Mouse (Mus musculus) MEL (cell line): Measurements from ENCODE around the gene Ovca2. TPM values are rescaled to one million over a fixed set of nuclear protein-coding genes. Genes with fewer than 3 reads are reported as not detected.

Source experiments
- DNase-seq: peaks from one replicate; pipeline ENCODE4 v3.0.0; 2011; ENCODE audit warnings: low read depth, low spot score
- H3K27ac ChIP-seq: 2 replicates; pipeline ENCODE4 v1.5.1; 2012; ENCODE audit warnings: low read depth, mild to moderate bottlenecking, control low read depth, low read length, moderate library complexity; ENCODE audit not compliant: control insufficient read depth
- H3K27me3 ChIP-seq, 2 experiments: fragments of 150-350 bp in 1 of 2; sonication (generic) in 1 of 2; 2 replicates each; pipeline ENCODE4 v1.6.1; 2012; ENCODE audit warnings: low read length in 2 of 2, mild to moderate bottlenecking in 2 of 2, improper control_type of control experiment in 1 of 2, moderate library complexity in 1 of 2; ENCODE audit not compliant: insufficient read depth in 2 of 2, control insufficient read depth in 1 of 2
- H3K36me3 ChIP-seq, 2 experiments: 2 replicates each; pipeline ENCODE4 v1.6.1; 2012 to 2014; ENCODE audit warnings: low read length in 2 of 2, improper control_type of control experiment in 1 of 2, inconsistent platforms in 1 of 2, mild to moderate bottlenecking in 1 of 2; ENCODE audit not compliant: insufficient read depth in 2 of 2, control insufficient read depth in 1 of 2
- H3K4me1 ChIP-seq, 2 experiments: fragments of 150-350 bp in 1 of 2; sonication (generic) in 1 of 2; 2 replicates each; pipeline ENCODE4 v1.6.1; 2012; ENCODE audit warnings: low read length in 2 of 2, improper control_type of control experiment in 1 of 2, mild to moderate bottlenecking in 1 of 2; ENCODE audit not compliant: insufficient read depth in 2 of 2, control insufficient read depth in 1 of 2
- H3K4me3 ChIP-seq, 2 experiments: fragments of 150-350 bp in 1 of 2; sonication (generic) in 1 of 2; 2 replicates each; pipeline ENCODE4 v1.5.1; 2012; ENCODE audit warnings: low read depth in 2 of 2, low read length in 2 of 2, mild to moderate bottlenecking in 2 of 2, moderate library complexity in 2 of 2, control low read depth in 1 of 2, improper control_type of control experiment in 1 of 2; ENCODE audit not compliant: control insufficient read depth in 1 of 2, insufficient read depth in 1 of 2
- H3K79me2 ChIP-seq: 2 replicates; pipeline ENCODE4 v1.6.1; 2012; ENCODE audit warnings: mild to moderate bottlenecking, low read length, moderate library complexity; ENCODE audit not compliant: control insufficient read depth, poor library complexity, insufficient read depth
- H3K9ac ChIP-seq: 2 replicates; pipeline ENCODE4 v1.6.1; 2012; ENCODE audit warnings: low read depth, mild to moderate bottlenecking, control low read depth, low read length, moderate library complexity; ENCODE audit not compliant: control insufficient read depth, poor library complexity, severe bottlenecking
- H3K9me3 ChIP-seq: fragments of 150-350 bp; sonication (generic); replicated peaks from 2 replicates; pipeline ENCODE4 v1.6.1; 2012; ENCODE audit warnings: mild to moderate bottlenecking, low read length, improper control_type of control experiment, moderate library complexity; ENCODE audit not compliant: insufficient read depth
- CHD2 ChIP-seq: IDR thresholded peaks from 2 replicates; pipeline ENCODE4 v1.6.1; 2011; ENCODE audit warnings: low read length, improper control_type of control experiment
- CTCF ChIP-seq, 3 experiments: IDR thresholded peaks in 2 of 3; conservative IDR thresholded peaks in 1 of 3; 2 replicates each; pipeline ENCODE4 v1.5.1; 2011 to 2012; ENCODE audit warnings: low read length in 3 of 3, low read depth in 2 of 3, mild to moderate bottlenecking in 2 of 3, improper control_type of control experiment in 1 of 3, inconsistent platforms in 1 of 3, mixed read lengths in 1 of 3, moderate library complexity in 1 of 3; ENCODE audit not compliant: control insufficient read depth in 1 of 3, insufficient read depth in 1 of 3, poor library complexity in 1 of 3, severe bottlenecking in 1 of 3
- ELF1 ChIP-seq: IDR thresholded peaks from 2 replicates; pipeline ENCODE4 v1.6.1; 2014; ENCODE audit warnings: low read depth, mild to moderate bottlenecking, inconsistent platforms, low read length, improper control_type of control experiment, moderate library complexity
- EP300 ChIP-seq, 2 experiments: IDR thresholded peaks; 2 replicates each; pipeline ENCODE4 v1.6.1; 2011; ENCODE audit warnings: improper control_type of control experiment in 2 of 2, low read length in 2 of 2, low read depth in 1 of 2, mild to moderate bottlenecking in 1 of 2
- ETS1 ChIP-seq: IDR thresholded peaks from 2 replicates; pipeline ENCODE4 v1.6.1; 2012; ENCODE audit warnings: low read depth, mild to moderate bottlenecking, inconsistent platforms, low read length, improper control_type of control experiment, moderate library complexity
- GABPA ChIP-seq: IDR thresholded peaks from 2 replicates; pipeline ENCODE4 v1.6.1; 2012; ENCODE audit warnings: low read depth, mild to moderate bottlenecking, inconsistent platforms, low read length, improper control_type of control experiment, moderate library complexity
- GATA1 ChIP-seq: IDR thresholded peaks from 2 replicates; pipeline ENCODE4 v1.6.1; 2011; ENCODE audit warnings: low read depth, low read length, improper control_type of control experiment
- HCFC1 ChIP-seq: IDR thresholded peaks from 2 replicates; pipeline ENCODE4 v1.6.1; 2012; ENCODE audit warnings: low read depth, mild to moderate bottlenecking, inconsistent platforms, low read length, improper control_type of control experiment, moderate library complexity
- JUND ChIP-seq: IDR thresholded peaks from 2 replicates; pipeline ENCODE4 v1.6.1; 2011; ENCODE audit warnings: low read depth, mild to moderate bottlenecking, improper control_type of control experiment, low read length
- KAT2A ChIP-seq: conservative IDR thresholded peaks from 2 replicates; pipeline ENCODE4 v1.6.1; 2012; ENCODE audit warnings: low read depth, low read length, improper control_type of control experiment, inconsistent platforms
- MAZ ChIP-seq: IDR thresholded peaks from 2 replicates; pipeline ENCODE4 v1.6.1; 2012; ENCODE audit warnings: low read depth, mild to moderate bottlenecking, inconsistent platforms, low read length, improper control_type of control experiment
- MEF2A ChIP-seq: IDR thresholded peaks from 2 replicates; pipeline ENCODE4 v1.6.1; 2014; ENCODE audit warnings: low read depth, mild to moderate bottlenecking, inconsistent platforms, low read length, improper control_type of control experiment; ENCODE audit not compliant: poor library complexity, insufficient replicate concordance, severe bottlenecking; ENCODE audit errors: extremely low read depth
- MYC ChIP-seq: IDR thresholded peaks from 2 replicates; pipeline ENCODE4 v1.6.1; 2011; ENCODE audit warnings: low read depth, mild to moderate bottlenecking, low read length, improper control_type of control experiment, moderate library complexity
- NELFE ChIP-seq: IDR thresholded peaks from 2 replicates; pipeline ENCODE4 v1.6.1; 2011; ENCODE audit warnings: low read depth, low read length, improper control_type of control experiment
- NRF1 ChIP-seq: IDR thresholded peaks from 2 replicates; pipeline ENCODE4 v1.6.1; 2014; ENCODE audit warnings: low read depth, mild to moderate bottlenecking, inconsistent platforms, low read length, improper control_type of control experiment, moderate library complexity; ENCODE audit not compliant: poor library complexity, insufficient read depth, severe bottlenecking
- POLR2A ChIP-seq, 2 experiments: IDR thresholded peaks; 2 replicates each; pipeline ENCODE4 v1.6.1; 2011 to 2012; ENCODE audit warnings: low read length in 2 of 2, mild to moderate bottlenecking in 2 of 2, control low read depth in 1 of 2, improper control_type of control experiment in 1 of 2, low read depth in 1 of 2, moderate library complexity in 1 of 2; ENCODE audit not compliant: control insufficient read depth in 1 of 2, insufficient read depth in 1 of 2, poor library complexity in 1 of 2
- POLR2AphosphoS5 ChIP-seq: IDR thresholded peaks from 2 replicates; pipeline ENCODE4 v1.6.1; 2012; ENCODE audit warnings: low read depth, borderline replicate concordance, mild to moderate bottlenecking, inconsistent platforms, low read length, moderate library complexity, mixed read lengths
- RAD21 ChIP-seq: IDR thresholded peaks from 2 replicates; pipeline ENCODE4 v1.6.1; 2011; ENCODE audit warnings: mild to moderate bottlenecking, low read depth, low read length, improper control_type of control experiment
- RCOR1 ChIP-seq: IDR thresholded peaks from 2 replicates; pipeline ENCODE4 v1.6.1; 2012; ENCODE audit warnings: low read depth, mild to moderate bottlenecking, inconsistent platforms, low read length, improper control_type of control experiment
- SIN3A ChIP-seq: IDR thresholded peaks from 2 replicates; pipeline ENCODE4 v1.6.1; 2012; ENCODE audit warnings: low read length, improper control_type of control experiment, inconsistent platforms
- SMC3 ChIP-seq: IDR thresholded peaks from 2 replicates; pipeline ENCODE4 v1.6.1; 2011; ENCODE audit warnings: low read depth, low read length, improper control_type of control experiment
- TAL1 ChIP-seq: IDR thresholded peaks from 2 replicates; pipeline ENCODE4 v1.6.1; 2012; ENCODE audit warnings: mild to moderate bottlenecking, inconsistent platforms, low read length, moderate library complexity, mixed read lengths
- TBP ChIP-seq: IDR thresholded peaks from 2 replicates; pipeline ENCODE4 v1.8.0; 2011; ENCODE audit warnings: low read depth, low read length, improper control_type of control experiment
- TCF12 ChIP-seq: IDR thresholded peaks from 2 replicates; pipeline ENCODE4 v1.6.1; 2014; ENCODE audit warnings: low read depth, mild to moderate bottlenecking, inconsistent platforms, low read length, improper control_type of control experiment, moderate library complexity
- UBTF ChIP-seq: IDR thresholded peaks from 2 replicates; pipeline ENCODE4 v1.6.1; 2012; ENCODE audit warnings: low read depth, mild to moderate bottlenecking, inconsistent platforms, low read length, improper control_type of control experiment, moderate library complexity, borderline replicate concordance; ENCODE audit not compliant: insufficient read depth
- USF2 ChIP-seq, 2 experiments: IDR thresholded peaks; 2 replicates each; pipeline ENCODE4 v1.6.1; 2011 to 2012; ENCODE audit warnings: improper control_type of control experiment in 2 of 2, low read length in 2 of 2, borderline replicate concordance in 1 of 2, inconsistent platforms in 1 of 2, low read depth in 1 of 2, mild to moderate bottlenecking in 1 of 2; ENCODE audit not compliant: insufficient read depth in 1 of 2
- ZC3H11A ChIP-seq: IDR thresholded peaks from 2 replicates; pipeline ENCODE4 v1.6.1; 2012; ENCODE audit warnings: low read depth, mild to moderate bottlenecking, inconsistent platforms, low read length, improper control_type of control experiment
- ZMIZ1 ChIP-seq: IDR thresholded peaks from 2 replicates; pipeline ENCODE4 v1.6.1; 2012; ENCODE audit warnings: low read depth, mild to moderate bottlenecking, inconsistent platforms, low read length, improper control_type of control experiment, moderate library complexity
- polyA plus RNA-seq, 2 experiments: library from polyadenylated mRNA; stranded (reverse) in 1 of 2; unstranded in 1 of 2; fragments of >175 nt in 1 of 2; fragments of >200 nt in 1 of 2; gene quantifications; 2 replicates each; pipeline versions ENCODE4 v1.2.1 to v1.2.4; 2012; ENCODE audit warnings: low replicate concordance in 2 of 2, low read depth in 1 of 2; ENCODE audit not compliant: insufficient read length in 2 of 2, insufficient read depth in 1 of 2, missing spikeins in 1 of 2
- total RNA-seq: library from RNA; depleted of rRNA; stranded (reverse); fragments of 300-350 nt; gene quantifications from 2 replicates; pipeline ENCODE4 v1.2.3, GENCODE M21; 2012

Gene Ovca2
- total and polyA plus RNA-seq, 3 experiments, result 23.1 to 33.1 TPM; not detected in 1

- Histone ChIP-seq H3K36me3 (peaks cover 0 to 3% of the 10 kb centered on the region in 2 experiments; a peak in 1 of 4 replicates), H3K9ac (peak within 1 kb of the TSS; percentile 91), H3K9me3 (no peaks in the 10 kb centered on the region), H3K27me3 (peaks cover 2 to 15% of the 10 kb centered on the region in 2 experiments; a peak in 2 of 4 replicates), H3K79me2 (peaks cover 17% of the 10 kb centered on the region), H3K4me3 (peak within 1 kb of the TSS; percentile 81 to 86), H3K4me1 (peaks cover 0 to 14% of the 10 kb centered on the region in 2 experiments; a peak in 3 of 4 replicates), H3K27ac (peak within 1 kb of the TSS; percentile 75)
- TF ChIP-seq NELFE (no peak), RCOR1 (no peak), GATA1 (no peak), POLR2AphosphoS5 (no peak), MYC (no peak), RAD21 (no peak)
- no peak for DNase-seq
Observed at GRCm38 (mm10) chr11:75190905-75191441, 12.3 kb upstream of the Ovca2 start, which contains the start of gene Dph1. Dph1 (minus strand) TSS chr11:75191241.

DNA sequence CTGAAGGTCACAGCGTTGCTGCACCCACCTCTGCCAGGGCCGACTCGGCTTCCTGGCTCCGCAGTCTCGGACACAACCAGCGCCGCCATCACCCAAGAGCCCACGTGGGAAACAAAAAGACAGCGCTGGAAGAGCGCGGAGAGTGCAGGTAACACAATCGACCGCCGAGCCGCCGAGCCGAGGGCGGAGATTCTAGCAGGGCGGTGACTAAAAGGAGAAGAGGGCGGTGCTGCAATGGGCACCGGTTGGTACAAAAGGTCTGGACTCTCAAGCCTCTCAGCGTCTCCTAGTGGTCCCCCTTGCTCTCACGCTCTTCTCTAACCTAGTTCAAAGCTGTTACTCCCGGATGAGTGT is 11.7 kb upstream of the Ovca2 start:
- peaks cover 2 to 15% of the 10 kb centered on the region in 2 experiments; a peak in 2 of 4 replicates for H3K27me3 ChIP-seq
- peaks cover 0 to 12% of the 10 kb centered on the region in 2 experiments; a peak in 3 of 4 replicates for H3K4me1 ChIP-seq
- TF ChIP-seq RCOR1 (peak; percentile 5; the same call in 1 of the 2 replicates), POLR2A (IDR thresholded peaks at IDR 0.05; ENCODE audit: control insufficient read depth in 1 of 2, insufficient read depth in 1 of 2, low read depth in 1 of 2, low read length in 2 of 2, poor library complexity in 1 of 2) (peak; percentile 73 to 80; a peak in 3 of 4 replicates), ELF1 (peak; percentile 78), NELFE (peak; percentile 91), USF2 (IDR thresholded peaks at IDR 0.05; ENCODE audit: borderline replicate concordance in 1 of 2, insufficient read depth in 1 of 2, low read depth in 1 of 2, low read length in 2 of 2) (peak in 1 of 2 experiments; percentile 76; a peak in 2 of 4 replicates), ZMIZ1 (peak; percentile 71), MYC (peak; percentile 99), SMC3 (0 out of 2 replicates have a peak, but pooled peaks have one; percentile 38), TAL1 (no peak), CTCF (IDR thresholded peaks at IDR 0.05 in 2 of 3, conservative IDR thresholded peaks at IDR 0.05 in 1 of 3; ENCODE audit: control insufficient read depth in 1 of 3, insufficient read depth in 1 of 3, low read depth in 2 of 3, low read length in 3 of 3, poor library complexity in 1 of 3, severe bottlenecking in 1 of 3) (peak; percentile 6 to 56 (median 33); a peak in 5 of 6 replicates), ZC3H11A (no peak), KAT2A (no peak; the same call in none of the 2 replicates), HCFC1 (peak; percentile 99), TCF12 (peak; percentile 84), GATA1 (0 out of 2 replicates have a peak, but pooled peaks have one; percentile 9), NRF1 (0 out of 2 replicates have a peak, but pooled peaks have one; percentile 37), SIN3A (peak; percentile 100), UBTF (no peak), ETS1 (peak; percentile 72; the same call in 1 of the 2 replicates), GABPA (peak; percentile 83; the same call in 1 of the 2 replicates), CHD2 (no peak), MAZ (peak; percentile 96; the same call in 1 of the 2 replicates), MEF2A (no peak), JUND (no peak), TBP (peak; percentile 89), EP300 (IDR thresholded peaks at IDR 0.05; ENCODE audit: low read depth in 1 of 2, low read length in 2 of 2) (peak in 1 of 2 experiments; percentile 62; a peak in 2 of 4 replicates)

More for the DNA sequence above, 11.7 kb upstream of the Ovca2 start:
- H3K9me3 ChIP-seq, result no peaks in the 10 kb centered on the region
- peaks cover 0 to 3% of the 10 kb centered on the region in 2 experiments; a peak in 1 of 4 replicates for H3K36me3 ChIP-seq
- H3K79me2 ChIP-seq, result peaks cover 17% of the 10 kb centered on the region
- H3K4me3 ChIP-seq, result peak overlapping the region; percentile 81 to 86
- H3K9ac ChIP-seq, result peak overlapping the region; percentile 91
- H3K27ac ChIP-seq, result peak overlapping the region; percentile 75
- DNase-seq, result peak; percentile 96
